Mouse (Mus musculus): ENCODE measurements around the gene Ildr1.

Ildr1 gene

GRCm38 (mm10) chr16:36707702-36708423, 14.1 kb downstream of the Ildr1 start:
- DNase-seq, result no peak

- DNase-seq, result peak; percentile 8
These were observed 15.0 kb downstream of the Ildr1 start for GRCm38 (mm10) chr16:36708751-36709150.

- DNase-seq, result peak; percentile 4
These were observed 15.6 kb downstream of the Ildr1 start for GRCm38 (mm10) chr16:36709405-36709804.

- no peak for DNase-seq
These were observed 17.0 kb downstream of the Ildr1 start for GRCm38 (mm10) chr16:36710794-36711193.

- no peak for DNase-seq
These were observed 18.0 kb downstream of the Ildr1 start for GRCm38 (mm10) chr16:36711760-36712159.

GRCm38 (mm10) chr16:36717481-36717880, 23.7 kb downstream of the Ildr1 start:
- DNase-seq, result no peak

GRCm38 (mm10) chr16:36718637-36719036, 24.9 kb downstream of the Ildr1 start:
- no peak for DNase-seq

GRCm38 (mm10) chr16:36720194-36721055, 26.6 kb downstream of the Ildr1 start:
- no peak for DNase-seq

GRCm38 (mm10) chr16:36722739-36723138, 29.0 kb downstream of the Ildr1 start:
- DNase-seq, result no peak

- no peak for DNase-seq
These were observed 30.2 kb downstream of the Ildr1 start for GRCm38 (mm10) chr16:36723880-36724443.

- no peak for DNase-seq
These were observed 35.2 kb downstream of the Ildr1 start for GRCm38 (mm10) chr16:36728959-36729358.

- no peak for DNase-seq
These were observed 38.8 kb downstream of the Ildr1 start for GRCm38 (mm10) chr16:36732572-36732971.

GRCm38 (mm10) chr16:36733827-36734226, 40.0 kb downstream of the Ildr1 start:
- no peak for DNase-seq

GRCm38 (mm10) chr16:36735421-36735820, 41.6 kb downstream of the Ildr1 start:
- DNase-seq, result no peak

GRCm38 (mm10) chr16:36739404-36739930, 45.7 kb downstream of the Ildr1 start:
- no peak for DNase-seq

GRCm38 (mm10) chr16:36743580-36743979, 49.8 kb downstream of the Ildr1 start:
- DNase-seq, result no peak

- DNase-seq, result no peak
These were observed 53.3 kb downstream of the Ildr1 start for GRCm38 (mm10) chr16:36747068-36747467.

GRCm38 (mm10) chr16:36747767-36748166, 54.0 kb downstream of the Ildr1 start:
- no peak for DNase-seq

GRCm38 (mm10) chr16:36751979-36752378, 58.2 kb downstream of the Ildr1 start:
- no peak for DNase-seq

GRCm38 (mm10) chr16:36770191-36770771, 76.5 kb downstream of the Ildr1 start:
- peak; percentile 16 for DNase-seq

- no peak for DNase-seq
These were observed 77.1 kb downstream of the Ildr1 start for GRCm38 (mm10) chr16:36770830-36771229.

- DNase-seq, result no peak
These were observed 77.5 kb downstream of the Ildr1 start for GRCm38 (mm10) chr16:36771244-36771643.

- DNase-seq, result no peak
These were observed 77.9 kb downstream of the Ildr1 start for GRCm38 (mm10) chr16:36771703-36772102.
